Mouse (Mus musculus) erythroblast, embryonic 14.5 days (primary cell): ENCODE data around the gene Zscan5b.

ENCODE experiments used
- GATA1 ChIP-seq: IDR thresholded peaks from 2 replicates; pipeline ENCODE4 v1.6.1; 2012; ENCODE audit warnings: low read length, inconsistent platforms, mixed read lengths
- TAL1 ChIP-seq: IDR thresholded peaks from 3 replicates; pipeline ENCODE4 v1.6.1; 2012; ENCODE audit warnings: low read length, inconsistent platforms, mixed read lengths

DNA sequence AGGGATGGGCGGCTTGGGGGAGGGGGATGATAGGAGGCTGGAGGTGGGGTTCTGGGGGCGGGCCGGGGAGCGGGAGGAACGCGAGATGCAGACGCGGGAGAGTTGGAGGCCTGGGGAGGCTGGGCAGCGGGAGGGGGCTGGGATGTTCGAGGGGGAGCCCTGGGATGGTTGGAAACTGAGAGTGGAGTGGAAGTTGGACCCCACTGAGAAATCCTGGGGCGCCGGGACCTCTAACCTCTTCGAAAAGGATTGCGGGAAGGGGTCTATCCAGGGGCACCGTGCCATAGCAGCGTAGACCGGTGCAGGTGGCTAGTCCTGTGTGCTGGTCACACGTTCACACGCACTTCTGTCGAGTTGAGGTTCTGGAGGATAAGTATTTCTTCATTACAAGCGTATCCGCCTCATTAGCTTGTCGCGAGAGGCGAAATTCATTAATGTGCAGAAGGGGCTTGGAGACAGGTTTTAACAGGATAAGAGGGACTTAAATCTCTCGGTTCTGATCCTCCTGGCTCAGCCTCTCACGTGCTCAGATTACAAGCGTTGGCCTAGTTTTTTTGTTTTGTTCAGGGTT lies 49.3 kb upstream of the Zscan5b start:
- TF ChIP-seq GATA1 (no peak), TAL1 (no peak)
